Mouse (Mus musculus) left cerebral cortex, postnatal 10 days (tissue): ENCODE results near the gene Ces2a. TPM values are rescaled to one million over a fixed set of nuclear protein-coding genes. Genes with fewer than 3 reads are reported as not detected.
A peak's percentile ranks its signal among the peaks of the same experiment; 100 is the strongest.

Experiments
- DNase-seq, 2 experiments: peaks; one replicate each; pipeline ENCODE4 v3.0.0; 2021 to 2022; ENCODE audit warnings: low spot score in 2 of 2, mixed read lengths in 1 of 2; ENCODE audit errors: extremely low spot score in 1 of 2
- intact Hi-C: fragments of 180-260 bp; cut with DNase I; formaldehyde crosslinking; loops from one replicate; pipeline ENCODE4 v1.15.1; 2025
- total RNA-seq, 2 experiments: library from RNA; stranded (reverse); gene quantifications; 2 replicates each; pipeline ENCODE4 v1.2.3; 2021

Gene Ces2a
- not detected for total RNA-seq

DNA sequence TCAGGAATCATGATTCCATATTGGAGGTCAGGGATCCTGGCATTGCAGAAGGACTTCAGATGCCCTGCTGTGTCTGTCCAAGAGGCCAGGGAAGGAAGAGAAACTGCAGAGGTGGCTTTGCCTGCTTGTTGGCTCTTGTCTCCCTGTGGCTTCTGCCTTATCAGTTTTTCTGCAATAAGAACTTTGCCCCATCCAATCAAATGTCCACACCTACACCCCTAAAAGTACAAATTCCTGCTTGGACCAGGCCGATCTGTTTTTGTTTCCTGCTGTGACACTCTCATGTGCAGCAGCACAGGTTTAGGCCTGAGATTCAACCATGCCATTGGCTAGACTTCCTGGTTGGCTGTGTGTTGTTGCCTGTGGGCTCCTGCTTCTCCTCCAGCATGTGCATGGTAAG, at the start of gene Ces2a:
Ces2a (plus strand) TSS at position 251 of the 400 bp plus-strand sequence.
- intact Hi-C loops: no loop called here
- DNase-seq: no peak

DNA sequence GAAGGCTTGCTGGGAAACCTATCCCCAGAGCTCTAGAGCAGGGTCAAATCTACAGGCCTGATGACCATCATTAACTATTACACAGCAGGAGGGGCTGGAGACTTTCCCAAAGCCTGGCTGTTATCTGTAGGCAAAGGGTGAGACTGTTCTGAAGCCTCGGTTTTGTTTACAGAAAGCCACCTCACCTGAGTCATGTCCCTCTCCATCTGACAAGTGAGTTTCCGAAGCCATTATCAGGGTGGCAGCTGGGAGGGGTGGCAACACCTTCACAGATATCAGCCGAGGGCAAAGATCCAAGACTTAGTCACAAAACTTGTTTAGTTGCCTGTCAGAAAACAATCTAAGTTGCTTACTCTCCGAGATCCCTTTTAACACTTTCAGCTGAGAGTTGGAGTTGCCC, 45.4 kb upstream of the Ces2a start:
- DNase-seq: no peak
- intact Hi-C loops: no loop called here

DNA sequence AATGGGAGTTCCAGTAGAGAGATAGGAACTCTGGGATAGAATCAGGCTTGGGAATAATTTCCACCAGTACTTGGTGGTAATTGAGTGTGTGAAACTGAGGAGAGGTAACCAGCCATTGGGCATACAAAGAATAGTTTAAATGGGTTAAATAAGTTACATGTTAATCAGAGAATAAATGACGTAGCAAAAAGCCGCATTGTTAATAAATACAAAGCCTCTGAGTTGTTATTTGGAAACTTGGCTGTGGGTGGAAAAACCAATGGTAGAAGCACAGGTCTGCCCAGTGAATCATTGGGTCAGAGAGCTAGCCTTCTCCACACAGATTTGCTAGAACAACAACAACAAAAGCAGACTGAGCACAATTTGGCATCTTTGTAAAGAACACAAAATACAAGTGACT, 35.2 kb upstream of the Ces2a start:
- no peak for DNase-seq
- intact Hi-C loops: no loop called here

DNA sequence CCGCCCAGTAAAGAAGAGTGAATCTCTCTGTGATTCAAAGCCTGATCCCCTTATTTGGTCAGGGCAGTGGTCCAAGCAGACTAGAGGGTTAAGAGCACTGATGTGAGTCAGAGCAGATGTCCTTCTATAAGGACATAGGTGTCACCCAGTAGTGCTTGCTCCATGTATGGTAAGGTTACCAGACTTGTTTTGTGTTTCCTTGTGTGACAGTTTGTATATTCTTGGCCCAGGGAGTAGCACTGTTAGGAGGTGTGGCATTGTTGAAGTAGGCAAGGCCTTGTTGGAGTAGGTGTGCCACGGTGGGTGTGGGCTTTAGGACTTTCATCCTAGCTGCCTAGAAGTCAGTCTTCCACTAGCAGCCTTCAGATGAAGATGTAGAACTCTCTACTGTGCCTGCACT, 31.9 kb upstream of the Ces2a start:
- intact Hi-C loops: no loop called here

DNA sequence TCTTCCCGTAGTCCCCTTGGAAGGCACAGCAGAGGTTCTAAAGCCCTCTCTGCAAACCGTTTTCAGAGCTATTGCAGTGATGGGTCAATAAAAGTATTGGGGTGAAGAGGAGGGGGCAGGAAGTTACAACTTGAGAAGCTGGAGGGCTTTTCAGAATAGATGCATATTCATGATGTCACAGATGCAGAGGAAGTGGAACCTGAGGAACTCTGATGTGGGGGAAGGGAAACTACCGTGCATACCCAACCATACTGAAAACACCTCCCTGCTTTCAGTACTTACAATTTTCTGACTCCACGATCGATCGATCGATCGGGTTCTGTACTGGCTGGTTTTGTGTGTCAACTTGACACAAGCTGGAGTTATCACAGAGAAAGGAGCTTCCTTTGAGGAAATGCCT, 12.6 kb upstream of the Ces2a start:
- no peak for DNase-seq
- intact Hi-C loops: no loop called here

More for the DNA sequence above, 31.9 kb upstream of the Ces2a start:
- DNase-seq: no peak

DNA sequence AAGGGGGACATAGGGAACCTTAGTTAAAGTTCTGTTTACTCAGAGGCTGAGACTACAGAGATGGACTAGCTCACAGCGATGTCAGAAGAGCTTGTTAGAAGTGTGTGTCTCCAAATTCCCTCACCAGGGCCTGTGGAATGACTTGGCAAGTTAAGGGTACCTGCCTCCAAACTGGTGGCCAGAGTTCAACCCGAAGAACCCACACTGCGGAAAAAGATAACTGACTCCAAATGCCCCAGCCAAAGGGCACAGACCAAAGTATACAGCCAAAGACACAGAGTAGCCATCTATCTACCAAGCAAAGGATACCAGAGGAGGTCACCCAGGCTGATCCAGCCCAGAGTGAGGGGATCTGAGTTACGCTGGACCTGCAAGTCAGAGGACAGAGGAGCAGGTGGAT, 2.4 kb upstream of the Ces2a start:
- no peak for DNase-seq
- intact Hi-C loops: no loop called here

DNA sequence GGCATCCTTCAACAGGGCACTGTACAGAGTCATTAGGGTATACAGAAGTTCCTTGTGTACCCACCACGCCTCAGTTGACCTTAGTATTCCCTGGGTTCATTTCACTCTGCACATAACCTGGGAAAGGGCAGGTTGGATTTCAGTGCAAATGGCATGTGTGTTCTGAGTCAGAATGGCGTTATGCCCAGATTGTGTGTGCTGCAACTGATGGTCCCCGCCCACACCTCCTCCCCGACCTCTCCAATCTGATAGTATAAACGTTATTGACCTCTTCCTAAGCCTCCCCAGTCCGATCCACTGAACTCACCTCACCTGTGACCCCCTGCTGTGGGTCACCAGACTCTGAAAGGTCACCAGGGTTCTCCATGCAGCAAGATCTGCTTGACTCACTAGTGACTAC, 1.8 kb upstream of the Ces2a start:
- no peak for DNase-seq
- intact Hi-C loops: no loop called here

DNA sequence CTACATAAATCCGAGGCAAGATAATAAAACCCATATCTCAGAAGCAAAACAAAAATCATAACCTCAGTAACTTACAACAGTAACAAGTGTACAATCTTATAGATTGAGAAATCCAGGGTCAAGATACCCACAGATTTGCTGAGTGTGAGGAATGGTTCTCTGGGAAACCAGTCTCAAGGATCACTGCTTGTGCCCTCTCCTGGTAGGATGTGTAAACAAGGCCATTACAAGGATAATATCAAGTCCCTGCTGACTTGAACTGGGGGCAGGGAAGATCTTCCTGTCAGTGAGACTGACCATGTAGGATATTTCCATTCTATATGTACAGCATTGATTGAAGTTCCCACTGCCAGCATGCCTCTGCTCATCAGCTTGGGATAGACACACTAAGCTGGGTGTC, 8.2 kb downstream of the Ces2a start:
- intact Hi-C loops: loop anchor here (10.0 kb wide), 1 partner anchor 483 kb away; the partner anchor contains the start of gene D230025D16Rik

DNA sequence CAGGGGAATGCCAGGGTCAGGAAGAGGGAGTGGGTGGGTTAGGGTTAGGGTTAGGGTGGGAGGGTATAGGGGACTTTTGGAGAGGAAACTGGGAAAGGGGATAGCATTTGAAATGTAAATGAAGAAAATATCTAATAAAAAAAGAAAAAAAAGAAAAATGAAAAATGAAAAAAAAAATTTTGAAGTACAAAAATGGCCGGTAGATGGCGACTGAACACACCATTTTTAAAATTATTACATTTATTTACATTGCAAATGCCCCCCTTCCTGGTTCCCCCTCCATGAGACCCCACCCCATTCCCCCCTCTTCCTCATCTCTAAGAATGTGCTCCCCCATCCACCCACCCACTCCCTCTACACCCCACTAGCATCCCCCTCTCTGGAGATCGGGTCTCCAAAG, 9.6 kb downstream of the Ces2a start:
- no peak for DNase-seq
- intact Hi-C loops: loop anchor here (10.0 kb wide), 1 partner anchor 481 kb away; the partner anchor contains the start of gene D230025D16Rik

More for the DNA sequence above, 8.2 kb downstream of the Ces2a start:
- no peak for DNase-seq

DNA sequence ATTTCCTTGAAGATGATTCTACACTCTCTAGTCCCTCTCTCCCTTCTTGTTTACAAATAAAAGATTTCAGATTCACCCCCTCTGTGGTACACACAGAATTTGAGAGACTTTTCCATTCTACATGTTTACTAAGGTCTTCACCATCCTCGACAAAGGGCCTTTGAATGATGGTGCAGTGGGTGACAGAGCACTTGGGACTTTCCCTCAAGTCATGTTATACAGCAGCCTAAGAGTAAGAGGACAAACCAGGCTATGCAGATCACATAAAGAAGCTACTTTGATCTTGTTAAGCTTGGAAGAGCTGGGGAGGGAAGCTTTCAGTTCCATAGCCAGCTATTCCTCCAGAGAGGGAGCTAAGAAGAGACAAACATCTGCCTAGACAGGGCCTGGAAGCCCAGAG, 19.0 kb downstream of the Ces2a start:
- intact Hi-C loops: no loop called here
- no peak for DNase-seq

DNA sequence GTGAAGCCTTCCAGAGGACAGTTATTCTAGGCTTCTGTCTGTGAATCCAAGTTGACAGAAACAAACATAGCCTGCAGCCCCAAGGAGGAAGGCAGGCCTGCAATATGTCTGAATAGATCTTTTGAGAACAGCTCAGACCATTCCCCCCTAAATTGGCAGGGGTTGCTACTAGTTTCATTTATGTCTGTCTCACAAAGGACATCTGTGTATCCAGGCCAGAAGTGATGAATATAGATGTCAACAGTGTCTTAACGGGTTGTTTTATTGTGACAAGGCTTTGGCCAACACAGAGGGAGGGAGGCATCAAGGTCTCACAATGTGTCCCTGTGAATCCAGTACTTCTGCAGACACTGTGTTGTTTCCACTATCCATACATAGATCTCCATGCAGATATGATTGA, 23.8 kb downstream of the Ces2a start:
- DNase-seq: no peak
- intact Hi-C loops: no loop called here

DNA sequence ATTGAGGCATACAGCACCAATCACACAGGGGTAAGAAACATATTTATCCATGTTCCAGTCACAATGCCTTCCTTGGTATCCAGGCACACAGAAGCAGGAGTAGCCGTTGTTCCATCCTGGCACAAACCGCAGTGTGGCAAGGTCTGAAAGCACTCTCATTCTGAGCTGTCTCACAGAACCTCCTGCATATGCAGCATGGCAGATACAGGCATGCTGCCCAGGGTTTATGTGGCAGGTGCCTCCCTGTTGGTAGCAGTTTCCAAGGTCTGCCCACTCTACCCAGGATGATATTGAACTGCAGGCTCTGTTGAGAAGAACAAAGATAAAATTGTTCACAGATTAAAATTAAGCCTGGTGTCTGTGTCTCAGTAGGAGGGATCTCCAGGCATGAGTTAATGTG, 24.4 kb downstream of the Ces2a start:
- DNase-seq: peak in 1 of 2 experiments; percentile 17
- intact Hi-C loops: no loop called here

DNA sequence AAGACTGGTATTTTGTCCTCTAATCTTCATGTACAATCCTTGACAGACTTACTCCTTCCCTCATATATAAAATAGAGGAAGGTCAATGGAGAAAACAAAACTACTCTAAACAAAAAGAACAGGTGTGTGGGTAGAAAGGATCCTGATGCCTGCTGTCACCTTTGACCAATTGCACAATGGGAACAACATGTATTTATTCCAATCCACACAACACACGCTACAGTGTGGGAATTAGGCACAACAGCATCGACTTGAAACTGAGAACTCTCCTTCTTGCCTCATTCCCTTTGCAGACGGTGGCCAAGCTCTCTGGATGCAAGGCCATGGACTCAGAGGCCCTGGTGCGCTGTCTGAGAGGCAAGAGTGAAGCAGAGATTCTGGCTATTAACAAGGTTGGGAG, 27.3 kb downstream of the Ces2a start:
- intact Hi-C loops: no loop called here
- no peak for DNase-seq

DNA sequence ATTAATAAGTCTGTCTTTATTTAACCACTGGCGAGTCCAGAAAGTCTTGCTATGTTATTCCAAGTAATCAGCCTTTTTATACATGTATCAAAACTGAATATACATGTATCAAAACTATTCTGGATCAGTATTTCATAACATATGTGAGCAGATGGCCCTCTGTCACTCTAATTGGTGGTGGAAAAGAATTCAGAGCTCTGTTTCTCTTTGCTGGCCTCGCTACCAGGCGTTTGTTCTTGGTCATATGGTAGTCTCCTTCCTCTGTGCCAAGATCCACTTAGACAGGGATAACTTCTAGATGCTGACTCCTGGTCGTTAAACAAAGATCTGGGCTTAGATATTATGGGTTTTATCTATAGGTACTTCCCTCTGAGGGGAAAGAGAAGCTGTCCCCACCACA, 32.7 kb downstream of the Ces2a start:
- no peak for DNase-seq
- intact Hi-C loops: no loop called here

DNA sequence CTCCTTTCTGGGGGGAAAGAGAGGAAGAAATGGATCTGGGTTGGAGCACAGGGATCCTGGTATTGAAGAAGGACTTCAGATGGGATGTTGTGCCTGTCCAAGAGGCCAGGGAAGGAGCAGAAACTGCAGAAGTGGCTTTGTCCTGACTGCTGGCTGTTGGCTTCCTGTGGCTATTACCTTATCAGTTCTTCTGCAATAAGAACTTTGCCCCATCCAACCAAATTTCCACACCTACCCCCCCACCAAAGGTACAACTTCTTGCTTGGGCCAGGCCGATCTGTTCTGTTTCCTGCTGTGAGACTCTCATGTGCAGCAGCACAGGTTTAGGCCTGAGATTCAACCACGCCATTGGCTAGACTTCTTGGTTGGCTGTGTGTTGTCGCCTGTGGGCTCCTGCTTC, 36.6 kb downstream of the Ces2a start:
- intact Hi-C loops: no loop called here
- DNase-seq: no peak

DNA sequence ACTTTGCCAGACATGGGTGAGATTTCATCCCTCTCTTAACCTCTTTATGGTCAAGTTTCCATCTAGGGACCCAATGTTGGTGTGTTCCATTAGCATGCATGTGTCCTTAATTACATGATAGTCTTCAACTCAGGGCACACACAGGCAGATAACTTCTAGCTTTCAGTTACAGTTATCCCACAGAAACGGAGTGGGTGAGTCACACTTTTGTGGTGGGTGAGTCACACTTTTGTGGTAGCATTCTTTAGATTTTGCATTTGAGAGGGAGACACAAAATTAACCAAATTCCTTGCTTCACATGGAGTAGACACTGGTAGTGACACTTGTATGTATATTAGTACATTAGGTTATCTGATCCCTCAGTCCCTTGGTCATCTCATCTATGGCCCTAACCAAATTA, 53.2 kb downstream of the Ces2a start:
- intact Hi-C loops: no loop called here
- DNase-seq: no peak

DNA sequence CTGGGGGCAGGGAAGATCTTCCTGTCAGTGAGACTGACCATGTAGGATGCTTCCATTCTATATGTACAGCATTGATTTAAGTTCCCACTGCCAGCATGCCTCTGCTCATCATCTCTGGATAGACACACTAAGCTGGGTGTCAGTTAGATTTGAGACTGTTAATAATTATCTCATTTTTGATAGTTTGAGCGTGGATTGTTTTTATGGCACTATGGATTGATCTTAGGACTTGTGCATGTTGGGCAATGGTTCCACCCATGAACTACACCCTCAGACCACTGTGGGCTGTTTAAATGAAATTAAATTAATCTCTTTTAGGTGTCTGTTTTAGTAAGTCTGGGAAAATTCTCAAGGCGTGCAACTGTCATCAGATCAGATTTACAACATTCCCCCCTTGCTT, 55.1 kb downstream of the Ces2a start:
- no peak for DNase-seq
- intact Hi-C loops: no loop called here

DNA sequence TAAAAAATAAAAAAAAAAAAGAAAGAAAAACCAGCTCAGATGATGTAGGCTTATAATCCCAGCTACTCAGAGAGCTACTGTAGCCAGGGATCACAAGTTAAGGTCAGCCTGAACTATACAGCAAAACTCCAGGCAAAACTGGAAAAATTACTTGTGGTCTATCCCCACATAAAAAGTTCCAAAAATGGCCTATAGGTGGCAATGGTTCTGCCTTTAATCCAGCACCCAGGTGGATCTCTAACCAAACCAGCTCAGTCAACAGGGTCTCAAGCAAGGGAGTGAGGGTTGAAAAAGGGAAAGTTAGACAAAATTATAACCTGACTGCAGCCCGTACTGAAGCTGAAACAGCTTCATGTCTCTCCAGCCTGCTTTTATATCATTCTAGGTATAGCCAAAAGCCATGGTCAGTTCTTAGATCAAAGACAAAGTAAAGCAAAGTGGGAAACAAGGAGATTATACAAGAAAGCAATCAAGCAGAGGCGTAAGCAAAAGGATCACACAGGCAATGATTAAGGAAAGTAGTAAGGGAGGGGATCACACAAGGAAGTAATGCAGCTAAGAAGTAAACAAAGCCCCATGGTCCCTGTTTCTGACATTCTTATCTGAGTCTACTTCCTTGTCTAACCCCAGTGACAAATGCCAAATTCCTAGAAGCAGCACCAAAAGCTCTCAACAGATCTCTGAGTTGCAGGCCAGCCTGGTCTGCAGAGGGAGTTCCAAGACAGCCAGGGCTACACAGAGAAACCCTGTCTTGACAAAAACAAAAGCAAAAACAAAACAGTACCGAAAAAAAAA, 56.3 kb downstream of the Ces2a start:
- intact Hi-C loops: no loop called here
- DNase-seq: peak in 1 of 2 experiments; percentile 5
